Mouse (Mus musculus) stomach, postnatal 0 days (tissue): ENCODE measurements around the gene Slc45a2. TPM values are rescaled to one million over a fixed set of nuclear protein-coding genes. Genes with fewer than 3 reads are reported as not detected.

ENCODE experiments used
- ATAC-seq: fragments of 200-750 bp; cut with Nextera tagmentation; 2 replicates; pipeline ENCODE4 v1.8.0; 2017; ENCODE audit not compliant: low FRiP score, low TSS enrichment
- DNase-seq: peaks from one replicate; pipeline ENCODE4 v3.0.0-alpha.2; 2016; ENCODE audit warnings: low spot score
- H3K27ac ChIP-seq: fragments of 300-500 bp; sonication (generic); replicated peaks from 2 replicates; pipeline ENCODE4 v1.5.1; 2014; ENCODE audit warnings: mild to moderate bottlenecking, control low read depth
- H3K27me3 ChIP-seq: fragments of 300-500 bp; sonication (generic); 2 replicates; pipeline ENCODE4 v1.6.1; 2014; ENCODE audit warnings: low read length; ENCODE audit not compliant: control insufficient read depth, insufficient read depth
- H3K36me3 ChIP-seq: fragments of 300-500 bp; sonication (generic); 2 replicates; pipeline ENCODE4 v1.6.1; 2014; ENCODE audit warnings: low read length, mixed read lengths; ENCODE audit not compliant: control insufficient read depth, insufficient read depth
- H3K4me1 ChIP-seq: fragments of 300-500 bp; sonication (generic); replicated peaks from 2 replicates; pipeline ENCODE4 v1.6.1; 2014; ENCODE audit warnings: antibody characterized with exemption; ENCODE audit not compliant: control insufficient read depth, insufficient read depth
- H3K4me2 ChIP-seq: fragments of 300-500 bp; sonication (generic); replicated peaks from 2 replicates; pipeline ENCODE4 v1.6.1; 2014; ENCODE audit warnings: low read depth, mild to moderate bottlenecking, control low read depth, moderate library complexity
- H3K4me3 ChIP-seq: fragments of 300-500 bp; sonication (generic); 2 replicates; pipeline ENCODE4 v1.5.1; 2014; ENCODE audit warnings: low read depth, low read length, control low read depth
- H3K9ac ChIP-seq: fragments of 300-500 bp; sonication (generic); 2 replicates; pipeline ENCODE4 v1.6.1; 2014; ENCODE audit warnings: mild to moderate bottlenecking, low read length, control low read depth, mixed read lengths
- H3K9me3 ChIP-seq: fragments of 300-500 bp; sonication (generic); 2 replicates; pipeline ENCODE4 v1.6.1; 2016; ENCODE audit warnings: low read length; ENCODE audit not compliant: control insufficient read depth
- CTCF ChIP-seq: IDR thresholded peaks from 2 replicates; pipeline ENCODE4 v1.5.1; 2016; ENCODE audit warnings: antibody characterized with exemption, low read depth, mild to moderate bottlenecking, moderate library complexity
- EP300 ChIP-seq: optimal IDR thresholded peaks from 2 replicates; pipeline ENCODE3; 2016; ENCODE audit warnings: antibody characterized with exemption
- WGBS: fragments of 180-500 bp; shearing (Covaris S2); extraction: QIAGEN DNeasy Blood & Tissue Kit; methylation state at CpG from one replicate; pipeline ENCODE4 v1.1.7; 2014; 5-methylcytosine and 5-hydroxymethylcytosine counted together
- polyA plus RNA-seq: library from polyadenylated mRNA; unstranded; fragments of >200 nt; fragmentation: Nextera tagmentation; extraction: Ambion mirVana; gene quantifications from 2 replicates; pipeline ENCODE4 v1.2.1, GENCODE M21; 2015

The Slc45a2 gene
- polyA plus RNA-seq, 1 experiment from 2014 or later: not detected

GRCm38 (mm10) chr15:10990411-10990810 is 10.1 kb upstream of the Slc45a2 start:
- H3K9ac ChIP-seq: no peak overlapping the region
- 0 out of 2 replicates have a peak, but pooled peaks cover 4% of the 10 kb centered on the region for H3K36me3 ChIP-seq
- H3K4me1 ChIP-seq: no peaks in the 10 kb centered on the region
- no peak overlapping the region for H3K4me3 ChIP-seq
- H3K4me2 ChIP-seq: no peak overlapping the region
- TF ChIP-seq EP300 (no peak), CTCF (0 out of 2 replicates have a peak, but pooled peaks have one; percentile 7)
- H3K27me3 ChIP-seq: no peaks in the 10 kb centered on the region
- DNase-seq: no peak
- H3K9me3 ChIP-seq: no peaks in the 10 kb centered on the region
- no peak for ATAC-seq
- no peak overlapping the region for H3K27ac ChIP-seq
- WGBS: 31% methylated on average over 2 of the region's 2 CpGs

- ATAC-seq (no peak), DNase-seq (no peak)
- TF ChIP-seq EP300 (no peak), CTCF (peak; percentile 47)
- Histone ChIP-seq H3K27ac (no peak overlapping the region), H3K27me3 (no peaks in the 10 kb centered on the region), H3K4me2 (no peak overlapping the region), H3K9me3 (no peaks in the 10 kb centered on the region), H3K4me3 (no peak overlapping the region), H3K36me3 (0 out of 2 replicates have a peak, but pooled peaks cover 4% of the 10 kb centered on the region), H3K9ac (no peak overlapping the region), H3K4me1 (no peaks in the 10 kb centered on the region)
- 60% methylated on average over 1 of the region's 1 CpGs for WGBS
Observed at GRCm38 (mm10) chr15:10991566-10991965, 9.0 kb upstream of the Slc45a2 start.

DNA sequence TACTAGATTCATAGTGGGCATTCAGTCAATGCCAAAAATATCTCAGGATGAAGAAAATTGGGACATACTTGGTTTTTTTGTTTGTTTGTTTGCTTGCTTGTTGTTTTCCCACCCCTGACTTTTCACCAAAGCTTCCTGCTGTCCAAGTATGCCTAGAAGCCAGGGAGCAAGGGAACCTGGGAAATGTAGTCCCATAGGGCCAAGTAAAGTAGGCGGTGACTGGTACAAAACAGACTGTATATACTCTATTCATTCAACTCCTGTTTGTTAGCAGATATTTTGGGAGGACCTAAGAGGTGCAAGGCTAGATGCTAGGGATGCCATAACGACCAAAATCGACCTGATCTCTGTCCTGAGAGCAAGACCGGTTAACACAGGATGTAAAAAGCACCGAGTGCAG is 689 bp upstream of the Slc45a2 start:
- Histone ChIP-seq H3K4me3 (no peak overlapping the region), H3K9me3 (no peaks in the 10 kb centered on the region), H3K9ac (no peak overlapping the region), H3K36me3 (0 out of 2 replicates have a peak, but pooled peaks cover 2% of the 10 kb centered on the region), H3K4me2 (no peak overlapping the region), H3K27ac (no peak overlapping the region), H3K27me3 (no peaks in the 10 kb centered on the region), H3K4me1 (no peaks in the 10 kb centered on the region)
- ATAC-seq (no peak), DNase-seq (no peak)
- TF ChIP-seq EP300 (no peak), CTCF (no peak)
- WGBS: 56% methylated on average over 5 of the region's 5 CpGs

DNA sequence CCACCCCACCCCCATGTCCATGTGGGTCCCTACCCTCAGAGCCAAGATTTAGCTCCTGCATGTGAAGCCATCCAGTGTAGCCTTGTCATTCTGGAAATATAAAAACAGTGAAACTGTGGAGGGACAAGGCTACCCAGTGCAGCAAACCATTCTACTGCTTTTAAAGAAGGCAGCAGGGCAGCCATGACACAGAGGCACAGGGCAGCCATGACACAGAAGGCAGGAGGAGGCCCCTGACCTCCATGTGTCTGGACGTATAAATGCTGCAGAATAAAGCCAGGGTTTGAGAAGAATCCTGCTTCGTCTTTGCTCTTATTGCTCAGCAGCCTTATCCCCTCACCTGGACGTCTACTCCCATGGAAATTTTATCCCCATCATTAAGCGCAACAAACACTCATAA is 3.3 kb downstream of the Slc45a2 start:
- H3K27ac ChIP-seq: no peak overlapping the region

DNA sequence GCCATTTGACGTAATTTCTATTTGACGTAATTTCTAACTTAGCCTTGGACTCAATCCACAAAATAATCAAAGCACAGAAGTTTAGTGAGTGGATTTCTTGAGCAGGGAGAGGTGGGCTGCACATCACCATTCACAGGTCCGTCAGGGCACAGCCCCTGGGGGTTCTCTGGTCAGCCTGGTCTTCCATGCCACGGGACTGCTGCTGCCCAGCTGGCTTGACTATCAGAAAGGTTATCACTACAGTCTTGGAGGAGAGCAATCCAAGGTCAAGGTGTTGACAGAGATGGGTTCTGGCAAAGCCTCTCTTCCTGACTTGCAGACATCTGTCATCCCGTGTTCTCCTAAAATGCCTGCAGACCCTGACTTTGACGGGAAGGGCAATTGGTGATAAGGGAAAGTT is 4.1 kb downstream of the Slc45a2 start:
- Histone ChIP-seq H3K27ac (no peak overlapping the region), H3K9me3 (no peaks in the 10 kb centered on the region), H3K9ac (no peak overlapping the region), H3K4me1 (no peaks in the 10 kb centered on the region), H3K4me2 (no peak overlapping the region), H3K4me3 (no peak overlapping the region), H3K27me3 (no peaks in the 10 kb centered on the region), H3K36me3 (no peaks in the 10 kb centered on the region)
- ATAC-seq: no peak
- no peak for DNase-seq
- TF ChIP-seq CTCF (no peak), EP300 (no peak)
- 67% methylated on average over 6 of the region's 6 CpGs for WGBS

More for the DNA sequence above, 3.3 kb downstream of the Slc45a2 start:
- ATAC-seq: no peak
- Histone ChIP-seq H3K36me3 (no peaks in the 10 kb centered on the region), H3K4me1 (no peaks in the 10 kb centered on the region), H3K9me3 (no peaks in the 10 kb centered on the region), H3K9ac (no peak overlapping the region), H3K4me3 (no peak overlapping the region), H3K27me3 (no peaks in the 10 kb centered on the region), H3K4me2 (no peak overlapping the region)
- DNase-seq: no peak
- 87% methylated on average over 4 of the region's 4 CpGs for WGBS
- TF ChIP-seq EP300 (no peak), CTCF (no peak)

DNA sequence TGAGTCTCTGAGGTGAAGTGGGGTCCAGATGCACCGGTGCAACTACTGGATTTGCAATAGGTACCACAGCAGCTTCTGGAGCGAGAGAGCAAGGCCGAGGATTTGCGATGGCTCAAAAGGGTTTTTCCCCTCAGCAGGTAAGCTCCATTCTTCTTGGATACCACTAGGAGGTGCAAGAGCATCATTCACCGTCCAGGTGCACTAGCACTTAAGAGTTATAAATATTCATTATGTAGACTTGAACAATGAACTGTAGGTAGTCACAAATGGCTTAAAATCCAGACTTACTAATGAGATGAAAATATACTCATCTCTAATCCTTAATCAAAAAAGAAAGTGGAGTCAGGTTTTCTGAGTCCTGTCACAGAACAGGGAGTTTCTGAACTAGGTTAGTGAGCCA is 8.2 kb downstream of the Slc45a2 start:
- Histone ChIP-seq H3K4me1 (no peaks in the 10 kb centered on the region), H3K9ac (no peak overlapping the region), H3K27ac (no peak overlapping the region), H3K4me3 (no peak overlapping the region), H3K9me3 (no peaks in the 10 kb centered on the region), H3K4me2 (no peak overlapping the region), H3K27me3 (no peaks in the 10 kb centered on the region), H3K36me3 (no peaks in the 10 kb centered on the region)
- WGBS: 19% methylated on average over 5 of the region's 5 CpGs
- ATAC-seq (no peak), DNase-seq (peak; percentile 17)
- no peak for TF ChIP-seq EP300
- TF ChIP-seq CTCF: peak; percentile 79
